Mouse (Mus musculus) lung, postnatal 0 days (tissue): ENCODE measurements around the gene Bfar.

ENCODE experiments used
- CTCF ChIP-seq: IDR thresholded peaks from 2 replicates; pipeline ENCODE4 v1.5.1; 2016; ENCODE audit warnings: antibody characterized with exemption, mild to moderate bottlenecking
- EP300 ChIP-seq: IDR thresholded peaks from 2 replicates; pipeline ENCODE4 v1.6.1; 2016; ENCODE audit warnings: antibody characterized with exemption, mild to moderate bottlenecking, control low read depth

DNA sequence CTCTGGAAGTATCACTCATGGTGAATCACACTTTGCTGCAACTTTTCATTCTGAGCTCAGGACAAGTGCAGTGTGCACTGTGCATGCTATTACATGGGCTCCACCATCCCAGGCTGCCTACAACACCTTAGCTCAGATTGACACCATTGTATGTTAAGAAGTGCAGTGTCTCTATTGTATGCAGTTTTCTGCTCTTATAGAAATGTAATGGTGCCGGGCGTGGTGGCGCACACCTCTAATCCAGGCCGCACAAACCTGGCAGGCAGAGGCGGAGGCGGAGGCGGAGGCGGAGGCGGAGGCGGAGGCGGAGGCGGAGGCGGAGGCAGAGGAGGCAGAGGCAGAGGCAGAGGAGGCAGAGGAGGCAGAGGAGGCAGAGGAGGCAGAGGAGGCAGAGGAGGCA, 79.0 kb downstream of the Bfar start:
- TF ChIP-seq CTCF: no peak
- no peak for TF ChIP-seq EP300
